Mouse (Mus musculus) mesoderm, embryonic 11.5 days (tissue): ENCODE measurements at regions not wholly inside any gene's neighbourhood (a gene's known extent, or its start where the extent isn't known, plus 50 kb on each side); places are given as distances from the start of the nearest gene placed in this dataset.

Experiments
- DNase-seq: peaks from one replicate; pipeline ENCODE4 v3.0.0-alpha.2; 2012; ENCODE audit warnings: low read depth, low spot score

GRCm38 (mm10) chr10:115025950-115026349 lies 158.9 kb downstream of the Tph2 start:
- DNase-seq = no peak

GRCm38 (mm10) chr10:115019443-115019842 lies 165.4 kb downstream of the Tph2 start:
- DNase-seq = no peak

- peak; percentile 3 for DNase-seq
Measured at GRCm38 (mm10) chr10:115013491-115014001, 171.3 kb downstream of the Tph2 start.

- DNase-seq = no peak
Measured at GRCm38 (mm10) chr10:115012922-115013321, 171.9 kb downstream of the Tph2 start.

- DNase-seq = no peak
Measured at GRCm38 (mm10) chr10:115012316-115012715, 172.5 kb downstream of the Tph2 start.

- DNase-seq = no peak
Measured at GRCm38 (mm10) chr10:115011911-115012310, 172.9 kb downstream of the Tph2 start.

GRCm38 (mm10) chr10:114996400-114996799 lies 188.4 kb downstream of the Tph2 start:
- no peak for DNase-seq

GRCm38 (mm10) chr10:114995211-114995908 lies 189.5 kb downstream of the Tph2 start:
- DNase-seq = no peak

- no peak for DNase-seq
Measured at GRCm38 (mm10) chr10:114988453-114989226, 186.5 kb upstream of the Trhde start.

- no peak for DNase-seq
Measured at GRCm38 (mm10) chr10:114972364-114972763, 170.3 kb upstream of the Trhde start.

GRCm38 (mm10) chr10:114963656-114964055 lies 161.5 kb upstream of the Trhde start:
- no peak for DNase-seq

GRCm38 (mm10) chr10:114957909-114958308 lies 155.8 kb upstream of the Trhde start:
- no peak for DNase-seq

- DNase-seq = no peak
Measured at GRCm38 (mm10) chr10:114956257-114956656, 154.2 kb upstream of the Trhde start.

- DNase-seq = no peak
Measured at GRCm38 (mm10) chr10:114955608-114956007, 153.5 kb upstream of the Trhde start.

GRCm38 (mm10) chr10:114953358-114953757 lies 151.3 kb upstream of the Trhde start:
- peak; percentile 20 for DNase-seq

GRCm38 (mm10) chr10:114949194-114949593 lies 147.1 kb upstream of the Trhde start:
- DNase-seq = no peak

GRCm38 (mm10) chr10:114924746-114925145 lies 122.6 kb upstream of the Trhde start:
- no peak for DNase-seq

GRCm38 (mm10) chr10:114913971-114914370 lies 111.9 kb upstream of the Trhde start:
- DNase-seq = no peak

- no peak for DNase-seq
Measured at GRCm38 (mm10) chr10:114891916-114892315, 89.8 kb upstream of the Trhde start.

- no peak for DNase-seq
Measured at GRCm38 (mm10) chr10:114890726-114891430, 88.8 kb upstream of the Trhde start.

GRCm38 (mm10) chr10:114871201-114871600 lies 69.1 kb upstream of the Trhde start:
- no peak for DNase-seq

- no peak for DNase-seq
Measured at GRCm38 (mm10) chr10:114857166-114857565, 55.1 kb upstream of the Trhde start.
